Mouse (Mus musculus) hindbrain, embryonic 14.5 days (tissue): ENCODE measurements around the gene Sebox. TPM values are rescaled to one million over a fixed set of nuclear protein-coding genes. Genes with fewer than 3 reads are reported as not detected.

Source experiments
- polyA plus RNA-seq: library from polyadenylated mRNA; unstranded; fragments of >200 nt; fragmentation: Nextera tagmentation; extraction: Ambion mirVana; gene quantifications from 2 replicates; pipeline ENCODE4 v1.2.1, GENCODE M21; 2014

The Sebox gene
- polyA plus RNA-seq, 1 experiment from 2014 or later: not detected

Other genes with a start within 250 kb of the Sebox start
- gene 2610507B11Rik, start 241.7 kb upstream of the Sebox start, polyA plus RNA-seq: 64.2 and 67.2 TPM in 2 replicates
- 0.16 and 0.35 TPM in 2 replicates for gene BC030499, start 212.6 kb upstream of the Sebox start, polyA plus RNA-seq
- gene Spag5, start 201.9 kb upstream of the Sebox start, polyA plus RNA-seq: 5.6 and 9.2 TPM in 2 replicates
- 278 and 292 TPM in 2 replicates for gene Aldoc, start 180.5 kb upstream of the Sebox start, polyA plus RNA-seq
- 76.4 and 76.5 TPM in 2 replicates for gene Pigs, start 175.0 kb upstream of the Sebox start, polyA plus RNA-seq
- gene Unc119, start 160.0 kb upstream of the Sebox start, polyA plus RNA-seq: 82.6 and 95.8 TPM in 2 replicates
- not detected in 2 replicates for gene Foxn1, start 116.9 kb upstream of the Sebox start, polyA plus RNA-seq
- not detected in 2 replicates for gene Slc13a2, start 81.2 kb upstream of the Sebox start, polyA plus RNA-seq
- 25.2 and 25.5 TPM in 2 replicates for gene Slc46a1, start 37.8 kb upstream of the Sebox start, polyA plus RNA-seq
- gene Sarm1, start 5.7 kb upstream of the Sebox start, polyA plus RNA-seq: 52.0 and 55.1 TPM in 2 replicates
- 178 and 201 TPM in 2 replicates for gene Vtn, start 4.4 kb upstream of the Sebox start, polyA plus RNA-seq
- 96.1 and 101 TPM in 2 replicates for gene Tmem199, start 8.7 kb downstream of the Sebox start, polyA plus RNA-seq
- 168 and 176 TPM in 2 replicates for gene Poldip2, start 8.7 kb downstream of the Sebox start, polyA plus RNA-seq
- gene Tnfaip1, start 32.9 kb downstream of the Sebox start, polyA plus RNA-seq: 59.2 and 64.0 TPM in 2 replicates
- 120 and 123 TPM in 2 replicates for gene Ift20, start 32.9 kb downstream of the Sebox start, polyA plus RNA-seq
- 38.2 and 49.3 TPM in 2 replicates for gene Tmem97, start 47.3 kb downstream of the Sebox start, polyA plus RNA-seq
- 27.4 and 29.3 TPM in 2 replicates for gene Nlk, start 193.9 kb downstream of the Sebox start, polyA plus RNA-seq
- 31.8 and 32.0 TPM in 2 replicates for gene Ccnq, start 248.3 kb downstream of the Sebox start, polyA plus RNA-seq